Mouse (Mus musculus): ENCODE data around the gene Nkx6-1. TPM values are rescaled to one million over a fixed set of nuclear protein-coding genes. Genes with fewer than 3 reads are reported as not detected.

Nkx6-1 gene
- total and polyA plus RNA-seq, 3 experiments: not detected

DNA sequence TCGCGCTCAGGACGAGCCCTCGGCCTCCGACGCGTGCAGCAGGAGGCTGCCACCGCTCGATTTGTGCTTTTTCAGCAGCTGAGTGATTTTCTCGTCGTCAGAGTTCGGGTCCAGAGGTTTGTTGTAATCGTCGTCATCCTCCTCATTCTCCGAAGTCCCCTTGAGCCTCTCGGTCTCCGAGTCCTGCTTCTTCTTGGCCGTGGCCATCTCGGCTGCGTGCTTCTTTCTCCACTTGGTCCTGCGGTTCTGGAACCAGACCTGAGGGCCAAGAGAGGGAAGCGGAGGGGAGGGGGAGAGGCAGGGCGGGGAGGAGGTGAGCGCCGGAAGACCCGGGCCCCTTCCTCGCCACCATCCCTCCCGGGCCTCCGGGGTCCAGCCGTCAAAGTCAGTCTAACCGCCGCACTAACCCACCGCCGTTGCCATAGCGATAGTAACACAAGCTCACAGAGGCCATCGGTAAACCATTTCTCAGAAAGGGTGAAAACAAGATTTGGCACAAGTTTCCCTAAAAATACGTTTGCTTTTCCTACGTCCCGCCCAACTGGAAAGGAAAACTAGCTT is 5.3 kb downstream of the Nkx6-1 start:
- Histone ChIP-seq H3K79me2 (replicated peaks; ENCODE audit: control insufficient read depth, extremely low read depth, insufficient read depth, poor library complexity, severe bottlenecking) (no peaks in the 10 kb centered on the region), H3K4me2 (ENCODE audit: insufficient read depth, low read depth, poor library complexity, severe bottlenecking) (no peak overlapping the region), H3K27ac (ENCODE audit: insufficient read depth, low read depth) (no peak overlapping the region), H3K4me3 (replicated peaks in 1 of 3; ENCODE audit: low read depth in 2 of 3, low read length in 2 of 3, poor library complexity in 1 of 3) (no peak overlapping the region), H3K9ac (ENCODE audit: insufficient read depth, low read depth) (no peak overlapping the region), H3K27me3 (replicated peaks) (no peaks in the 10 kb centered on the region), H3K9me3 (replicated peaks; ENCODE audit: low read length) (peaks cover 69% of the 10 kb centered on the region), H3K36me3 (replicated peaks in 1 of 2; ENCODE audit: control insufficient read depth in 1 of 2, insufficient read depth in 1 of 2, low read length in 1 of 2) (no peaks in the 10 kb centered on the region), H3K4me1 (ENCODE audit: control insufficient read depth in 1 of 2, insufficient read depth in 2 of 2) (no peaks in the 10 kb centered on the region)
- in situ Hi-C loops (cut with MboI; ENCODE audit: low pct_ligation_motif_present, low pct_unique_long_range_greater_than_20kb, low sequenced_read_pairs) (no loop called here), dilution Hi-C loops (cut with MboI; ENCODE audit: extremely low pct_ligation_motif_present, extremely low pct_unique_long_range_greater_than_20kb, low sequenced_read_pairs) (no loop called here)
- DNase-seq (ENCODE audit: extremely low read depth): no peak
- TF ChIP-seq RAD21 (IDR thresholded peaks at IDR 0.05; ENCODE audit: low read depth, low read length): no peak
- TF ChIP-seq MAX (IDR thresholded peaks at IDR 0.05; ENCODE audit: low read length): no peak
- TF ChIP-seq MAFK (IDR thresholded peaks at IDR 0.05; ENCODE audit: insufficient replicate concordance, low read length): no peak
- no peak for TF ChIP-seq JUN (IDR thresholded peaks at IDR 0.05; ENCODE audit: insufficient read depth, low read depth, low read length)
- no peak for TF ChIP-seq PAX5 (IDR thresholded peaks at IDR 0.05; ENCODE audit: low read length)
- TF ChIP-seq EP300 (IDR thresholded peaks at IDR 0.05; ENCODE audit: low read length): no peak
- no peak for TF ChIP-seq KAT2A (IDR thresholded peaks at IDR 0.05; ENCODE audit: insufficient replicate concordance, low read length)
- TF ChIP-seq POLR2A (IDR thresholded peaks at IDR 0.05; ENCODE audit: low read depth, low read length): no peak
- TF ChIP-seq CHD1 (IDR thresholded peaks at IDR 0.05; ENCODE audit: low read depth, low read length): no peak
- TF ChIP-seq NRF1 (IDR thresholded peaks at IDR 0.05; ENCODE audit: low read depth, low read length): no peak
- no peak for TF ChIP-seq GABPA (IDR thresholded peaks at IDR 0.05; ENCODE audit: insufficient replicate concordance, low read depth, low read length)

DNA sequence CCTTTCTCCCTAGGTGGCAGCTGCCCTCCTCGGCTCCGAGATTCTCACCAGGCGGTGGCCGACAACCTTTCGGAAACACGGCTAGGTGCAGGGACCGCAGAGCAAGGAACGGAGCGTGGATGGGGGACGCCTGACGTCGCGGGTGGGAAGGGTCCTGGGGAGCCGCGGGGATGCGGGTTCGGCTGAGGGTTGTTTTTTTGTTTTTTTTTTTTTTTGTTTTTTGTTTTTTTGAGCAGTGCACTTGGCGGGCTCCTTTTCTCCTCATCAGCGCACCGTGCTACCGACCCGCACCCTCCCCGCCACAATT is 5.9 kb downstream of the Nkx6-1 start:
- peaks cover 69% of the 10 kb centered on the region for H3K9me3 ChIP-seq (replicated peaks; ENCODE audit: low read length)
- no peak overlapping the region for H3K4me3 ChIP-seq (replicated peaks in 1 of 3; ENCODE audit: low read depth in 2 of 3, low read length in 2 of 3, poor library complexity in 1 of 3)
- H3K4me1 ChIP-seq (ENCODE audit: control insufficient read depth in 1 of 2, insufficient read depth in 2 of 2): no peaks in the 10 kb centered on the region
- TF ChIP-seq NELFE (IDR thresholded peaks at IDR 0.05; ENCODE audit: low read depth, low read length): no peak
- no peak for TF ChIP-seq POLR2A (IDR thresholded peaks at IDR 0.05; ENCODE audit: low read depth, low read length)
- TF ChIP-seq ZNF384 (IDR thresholded peaks at IDR 0.05; ENCODE audit: low read depth, low read length): no peak
- TF ChIP-seq EP300 (IDR thresholded peaks at IDR 0.05; ENCODE audit: low read length): no peak
- no peak for TF ChIP-seq JUN (IDR thresholded peaks at IDR 0.05; ENCODE audit: insufficient read depth, low read depth, low read length)
- no peak for TF ChIP-seq POLR2AphosphoS2 (IDR thresholded peaks at IDR 0.05; ENCODE audit: low read depth, low read length)
- no peak overlapping the region for H3K27ac ChIP-seq (ENCODE audit: insufficient read depth, low read depth)
- in situ Hi-C loops (cut with MboI; ENCODE audit: low pct_ligation_motif_present, low pct_unique_long_range_greater_than_20kb, low sequenced_read_pairs): no loop called here
- no peaks in the 10 kb centered on the region for H3K27me3 ChIP-seq (replicated peaks)
- dilution Hi-C loops (cut with MboI; ENCODE audit: extremely low pct_ligation_motif_present, extremely low pct_unique_long_range_greater_than_20kb, low sequenced_read_pairs): no loop called here
- no peak overlapping the region for H3K9ac ChIP-seq (ENCODE audit: insufficient read depth, low read depth)
- DNase-seq (ENCODE audit: extremely low read depth): no peak
- no peak overlapping the region for H3K4me2 ChIP-seq (ENCODE audit: insufficient read depth, low read depth, poor library complexity, severe bottlenecking)
- H3K79me2 ChIP-seq (replicated peaks; ENCODE audit: control insufficient read depth, extremely low read depth, insufficient read depth, poor library complexity, severe bottlenecking): no peaks in the 10 kb centered on the region
- H3K36me3 ChIP-seq (replicated peaks in 1 of 2; ENCODE audit: control insufficient read depth in 1 of 2, insufficient read depth in 1 of 2, low read length in 1 of 2): no peaks in the 10 kb centered on the region

Measured in CH12.LX (cell line).